Mouse (Mus musculus) kidney, embryonic 16.5 days (tissue): ENCODE results near the gene Nap1l5. TPM values are rescaled to one million over a fixed set of nuclear protein-coding genes. Genes with fewer than 3 reads are reported as not detected.
A peak's percentile ranks its signal among the peaks of the same experiment; 100 is the strongest.

Source experiments
- ATAC-seq: fragments of 200-750 bp; cut with Nextera tagmentation; 2 replicates; pipeline ENCODE4 v1.8.0; 2017; ENCODE audit warnings: moderate TSS enrichment; ENCODE audit not compliant: low FRiP score, low TSS enrichment
- H3K27ac ChIP-seq: fragments of 300-500 bp; sonication (generic); 2 replicates; pipeline ENCODE4 v1.5.1; 2014; ENCODE audit warnings: low read length
- H3K27me3 ChIP-seq: fragments of 300-500 bp; sonication (generic); 2 replicates; pipeline ENCODE4 v1.6.1; 2014; ENCODE audit warnings: low read length, control low read depth, mixed read lengths; ENCODE audit not compliant: insufficient read depth
- H3K36me3 ChIP-seq: fragments of 300-500 bp; sonication (generic); 2 replicates; pipeline ENCODE4 v1.6.1; 2014; ENCODE audit warnings: low read length, control low read depth, mixed read lengths; ENCODE audit not compliant: insufficient read depth
- H3K4me1 ChIP-seq: fragments of 300-500 bp; sonication (generic); 2 replicates; pipeline ENCODE4 v1.6.1; 2014; ENCODE audit warnings: low read length, control low read depth, mixed read lengths; ENCODE audit not compliant: insufficient read depth
- H3K4me2 ChIP-seq: fragments of 300-500 bp; sonication (generic); replicated peaks from 2 replicates; pipeline ENCODE4 v1.6.1; 2014; ENCODE audit warnings: low read depth, low read length
- H3K4me3 ChIP-seq: fragments of 300-500 bp; sonication (generic); 2 replicates; pipeline ENCODE4 v1.5.1; 2014; ENCODE audit warnings: mild to moderate bottlenecking, low read length
- H3K9ac ChIP-seq: fragments of 300-500 bp; sonication (generic); replicated peaks from 2 replicates; pipeline ENCODE4 v1.6.1; 2014; ENCODE audit warnings: low read length
- H3K9me3 ChIP-seq: fragments of 300-500 bp; sonication (generic); 2 replicates; pipeline ENCODE4 v1.6.1; 2016; ENCODE audit warnings: low read length, control low read depth
- WGBS: fragments of 180-500 bp; shearing (Covaris S2); extraction: QIAGEN DNeasy Blood & Tissue Kit; methylation state at CpG from one replicate; pipeline ENCODE4 v1.1.7; 2014; 5-methylcytosine and 5-hydroxymethylcytosine counted together
- polyA plus RNA-seq: library from polyadenylated mRNA; unstranded; fragments of >200 nt; fragmentation: Nextera tagmentation; extraction: Ambion mirVana; gene quantifications from 2 replicates; pipeline ENCODE4 v1.2.1, GENCODE M21; 2015

Gene Nap1l5
- polyA plus RNA-seq, 1 experiment from 2014 or later: 0.85 TPM

DNA sequence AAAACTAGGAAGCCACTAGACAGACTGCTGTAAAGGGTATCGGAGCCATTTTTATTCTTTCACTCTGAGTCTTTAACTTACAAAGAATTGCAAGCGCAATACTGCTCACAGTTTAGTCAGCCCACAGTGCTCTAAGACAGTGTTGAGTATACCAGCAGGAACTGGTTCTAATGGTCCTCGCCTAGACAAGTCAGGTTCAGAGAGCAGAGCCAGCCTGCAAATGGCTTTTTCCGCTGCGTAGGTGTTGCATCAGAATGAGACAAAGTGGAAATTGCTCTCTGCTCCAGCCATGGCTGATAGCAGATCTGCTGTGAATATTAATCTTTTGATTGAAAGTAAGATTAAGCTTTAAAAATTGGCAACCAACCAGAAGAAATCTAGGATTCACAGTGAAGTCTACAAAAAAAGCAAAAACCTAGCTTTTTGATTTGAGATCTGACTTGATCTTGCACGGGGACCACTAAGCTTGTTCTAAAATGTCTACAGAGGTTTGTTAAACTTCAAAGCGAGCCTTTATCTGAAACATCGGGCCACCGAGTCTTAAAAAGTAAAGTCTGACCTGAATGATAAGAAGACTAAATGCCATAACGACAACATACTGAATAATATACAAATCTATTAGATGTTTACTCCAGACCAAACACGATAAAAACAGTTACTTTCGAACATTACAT, 25.8 kb upstream of the Nap1l5 start:
- WGBS: 82% methylated on average over 12 of the region's 12 CpGs
- Histone ChIP-seq H3K27me3 (no peaks in the 10 kb centered on the region), H3K4me3 (no peak overlapping the region), H3K9ac (no peak overlapping the region), H3K9me3 (no peaks in the 10 kb centered on the region), H3K4me1 (no peaks in the 10 kb centered on the region), H3K36me3 (no peaks in the 10 kb centered on the region), H3K27ac (no peak overlapping the region), H3K4me2 (no peak overlapping the region)
- ATAC-seq: no peak

DNA sequence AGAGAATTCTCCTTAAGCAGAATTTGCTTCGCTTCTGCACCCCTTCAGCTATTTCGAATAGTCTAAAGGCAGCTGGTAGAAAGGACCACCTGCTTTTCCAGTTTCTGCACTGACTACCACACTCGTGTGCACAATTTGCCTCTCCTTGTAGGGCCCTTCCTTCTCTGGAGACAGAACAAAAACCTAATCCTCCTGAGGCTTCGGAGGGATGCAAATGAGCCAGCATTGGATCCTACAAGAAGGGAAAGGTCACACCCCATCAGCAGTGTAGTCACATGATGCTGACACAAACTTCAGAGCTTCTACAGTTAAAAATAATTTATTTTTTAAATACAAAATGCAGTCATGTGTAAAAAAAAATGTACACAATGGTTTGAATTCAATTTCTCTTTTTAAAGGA, 24.3 kb upstream of the Nap1l5 start:
- no peak for ATAC-seq
- 80% methylated on average over 4 of the region's 4 CpGs for WGBS
- H3K27ac ChIP-seq: no peak overlapping the region
- H3K4me1 ChIP-seq: no peaks in the 10 kb centered on the region
- H3K27me3 ChIP-seq: no peaks in the 10 kb centered on the region
- H3K4me2 ChIP-seq: no peak overlapping the region
- H3K4me3 ChIP-seq: no peak overlapping the region
- H3K9ac ChIP-seq: no peak overlapping the region
- H3K9me3 ChIP-seq: no peaks in the 10 kb centered on the region
- H3K36me3 ChIP-seq: no peaks in the 10 kb centered on the region

DNA sequence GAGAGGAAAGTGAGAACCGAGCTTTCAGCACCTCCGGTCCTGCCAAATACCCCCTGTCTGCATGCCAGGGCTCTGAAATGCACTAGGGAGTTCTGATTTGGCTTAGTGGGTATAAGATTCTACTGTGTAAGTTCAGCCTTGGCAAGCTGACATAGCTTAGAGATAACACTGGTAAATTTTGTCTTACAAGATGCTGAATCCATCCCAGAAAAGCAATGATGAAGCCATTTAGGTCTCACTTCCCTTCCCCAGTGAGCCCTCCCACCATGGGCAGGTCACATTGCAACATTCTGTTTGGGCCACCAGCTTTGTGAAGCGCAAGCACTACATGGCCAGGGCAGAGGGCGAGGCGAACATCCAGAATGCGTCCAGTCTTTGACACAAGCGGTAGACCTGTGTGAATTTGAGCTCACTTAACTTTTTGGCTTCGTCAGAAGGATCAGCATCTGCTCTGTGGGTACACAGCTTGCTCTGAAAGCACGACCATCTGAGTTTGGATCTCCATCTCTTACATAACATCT, 23.1 kb upstream of the Nap1l5 start:
- no peak for ATAC-seq
- H3K4me1 ChIP-seq: no peaks in the 10 kb centered on the region
- no peak overlapping the region for H3K27ac ChIP-seq
- H3K9me3 ChIP-seq: no peaks in the 10 kb centered on the region
- H3K4me3 ChIP-seq: no peak overlapping the region
- WGBS: 83% methylated on average over 9 of the region's 9 CpGs
- H3K9ac ChIP-seq: no peak overlapping the region
- H3K36me3 ChIP-seq: no peaks in the 10 kb centered on the region
- H3K4me2 ChIP-seq: no peak overlapping the region
- H3K27me3 ChIP-seq: no peaks in the 10 kb centered on the region

DNA sequence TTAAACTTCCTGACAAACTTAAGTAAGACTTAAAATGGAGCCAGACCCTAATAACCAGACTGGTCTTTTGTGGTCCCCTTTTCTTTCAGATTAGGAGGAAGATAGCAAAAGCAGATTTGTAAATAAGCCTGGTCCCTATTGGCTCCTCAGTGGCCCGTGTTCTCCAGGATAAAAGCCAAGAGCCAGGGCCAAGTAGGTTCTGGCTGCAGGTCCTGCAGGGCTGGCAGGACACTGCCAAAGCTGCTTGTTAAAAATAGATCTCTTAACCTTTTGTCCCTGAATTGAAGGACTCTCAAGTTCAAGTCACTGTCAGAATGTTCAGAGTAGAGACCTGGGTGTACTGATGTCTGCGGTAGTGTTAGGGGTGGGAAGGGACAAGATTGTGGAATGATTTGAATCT, 21.0 kb upstream of the Nap1l5 start:
- Histone ChIP-seq H3K27ac (no peak overlapping the region), H3K9ac (no peak overlapping the region), H3K4me1 (no peaks in the 10 kb centered on the region), H3K4me2 (no peak overlapping the region), H3K36me3 (no peaks in the 10 kb centered on the region), H3K9me3 (no peaks in the 10 kb centered on the region), H3K4me3 (no peak overlapping the region), H3K27me3 (no peaks in the 10 kb centered on the region)
- 65% methylated on average over 2 of the region's 2 CpGs for WGBS
- ATAC-seq: no peak

DNA sequence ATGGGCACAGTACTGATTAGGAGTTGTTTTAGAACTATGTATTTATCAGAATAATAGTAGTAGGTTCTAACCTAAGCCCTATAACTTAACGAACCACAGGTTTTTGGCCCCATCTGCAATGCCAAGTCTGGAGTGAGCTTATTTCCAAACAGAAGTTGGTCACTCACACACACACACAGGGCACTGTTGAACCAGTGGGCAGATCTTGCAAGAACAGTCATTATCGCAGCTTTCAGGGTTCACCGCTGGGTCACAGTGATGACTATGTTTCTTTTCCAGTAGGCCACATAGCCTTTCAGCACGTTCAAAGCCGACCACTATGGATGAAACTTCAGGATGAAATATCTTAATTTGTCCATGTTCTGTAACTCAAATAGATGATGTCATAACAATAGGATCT, 15.6 kb upstream of the Nap1l5 start:
- Histone ChIP-seq H3K27me3 (no peaks in the 10 kb centered on the region), H3K36me3 (peaks cover 6% of the 10 kb centered on the region; the same call in 1 of the 2 replicates), H3K9ac (no peak overlapping the region), H3K4me2 (no peak overlapping the region), H3K9me3 (no peaks in the 10 kb centered on the region), H3K27ac (no peak overlapping the region), H3K4me3 (no peak overlapping the region), H3K4me1 (no peaks in the 10 kb centered on the region)
- WGBS: 74% methylated on average over 5 of the region's 5 CpGs
- ATAC-seq: no peak

DNA sequence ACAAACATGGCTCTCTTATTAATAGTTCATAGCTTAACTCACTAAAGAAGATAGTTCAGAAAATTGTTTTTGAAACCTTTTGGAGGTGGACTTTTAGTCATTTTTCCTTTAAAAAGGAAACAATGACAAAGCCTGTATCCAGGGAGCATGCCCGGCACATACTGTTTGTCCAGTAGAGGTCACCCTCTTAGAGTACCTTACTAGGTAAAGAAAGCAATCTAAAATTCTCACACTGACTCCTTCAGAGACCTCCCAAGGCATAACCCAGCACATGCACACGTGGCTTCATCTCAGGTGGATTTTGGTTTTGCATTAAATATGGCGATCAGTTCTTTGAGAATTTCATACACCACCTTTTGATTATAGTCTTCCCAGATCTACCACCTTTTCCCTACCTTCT, 14.7 kb upstream of the Nap1l5 start:
- Histone ChIP-seq H3K27me3 (no peaks in the 10 kb centered on the region), H3K27ac (no peak overlapping the region), H3K4me3 (no peak overlapping the region), H3K4me1 (no peaks in the 10 kb centered on the region), H3K9me3 (no peaks in the 10 kb centered on the region), H3K9ac (no peak overlapping the region), H3K4me2 (no peak overlapping the region), H3K36me3 (peaks cover 6% of the 10 kb centered on the region; the same call in 1 of the 2 replicates)
- 38% methylated on average over 3 of the region's 3 CpGs for WGBS
- peak; percentile 63; the same call in 1 of the 2 replicates for ATAC-seq

DNA sequence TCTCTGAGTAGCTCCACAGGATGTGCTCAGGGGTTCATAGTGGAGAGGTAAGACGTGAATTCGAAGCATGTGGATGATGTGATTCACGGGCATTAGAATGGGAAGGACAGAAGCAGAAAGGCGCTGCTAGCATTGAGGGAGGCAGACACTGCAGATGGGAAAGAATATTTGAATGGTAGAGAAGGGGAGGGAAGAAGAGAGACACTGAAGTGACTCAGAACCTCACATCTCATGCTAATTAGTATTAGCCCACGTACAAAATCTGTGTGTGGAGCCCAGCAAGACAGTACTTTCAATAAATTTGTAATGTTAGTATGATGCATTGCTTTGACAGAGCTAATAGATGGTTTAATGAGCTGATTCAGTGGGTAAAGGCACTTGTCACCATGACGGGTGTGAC, 13.9 kb upstream of the Nap1l5 start:
- H3K4me3 ChIP-seq: no peak overlapping the region
- no peaks in the 10 kb centered on the region for H3K9me3 ChIP-seq
- H3K27me3 ChIP-seq: no peaks in the 10 kb centered on the region
- ATAC-seq: no peak
- no peak overlapping the region for H3K9ac ChIP-seq
- 76% methylated on average over 6 of the region's 6 CpGs for WGBS
- H3K4me1 ChIP-seq: no peaks in the 10 kb centered on the region
- no peak overlapping the region for H3K27ac ChIP-seq
- H3K36me3 ChIP-seq: peaks cover 6% of the 10 kb centered on the region; the same call in 1 of the 2 replicates
- no peak overlapping the region for H3K4me2 ChIP-seq

DNA sequence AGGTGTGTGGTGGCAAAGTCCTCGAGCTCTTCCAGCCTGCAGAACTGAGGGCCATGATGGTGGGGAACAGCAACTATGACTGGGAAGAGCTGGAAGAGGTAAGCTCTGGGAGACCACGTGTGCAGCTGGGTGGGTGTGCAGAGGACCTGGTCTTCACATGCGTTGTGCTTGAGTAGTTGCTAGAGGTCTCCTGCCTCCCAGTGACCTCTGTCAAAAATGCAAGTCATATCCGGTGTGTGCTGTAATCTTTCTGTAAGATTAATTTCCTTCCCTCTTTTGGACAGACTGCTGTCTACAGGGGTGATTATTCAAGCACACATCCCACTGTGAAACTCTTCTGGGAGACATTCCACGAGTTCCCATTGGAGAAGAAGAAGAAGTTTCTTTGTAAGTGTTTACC, 9.6 kb upstream of the Nap1l5 start:
- WGBS: 68% methylated on average over 5 of the region's 5 CpGs
- no peak for ATAC-seq
- H3K27me3 ChIP-seq: no peaks in the 10 kb centered on the region

DNA sequence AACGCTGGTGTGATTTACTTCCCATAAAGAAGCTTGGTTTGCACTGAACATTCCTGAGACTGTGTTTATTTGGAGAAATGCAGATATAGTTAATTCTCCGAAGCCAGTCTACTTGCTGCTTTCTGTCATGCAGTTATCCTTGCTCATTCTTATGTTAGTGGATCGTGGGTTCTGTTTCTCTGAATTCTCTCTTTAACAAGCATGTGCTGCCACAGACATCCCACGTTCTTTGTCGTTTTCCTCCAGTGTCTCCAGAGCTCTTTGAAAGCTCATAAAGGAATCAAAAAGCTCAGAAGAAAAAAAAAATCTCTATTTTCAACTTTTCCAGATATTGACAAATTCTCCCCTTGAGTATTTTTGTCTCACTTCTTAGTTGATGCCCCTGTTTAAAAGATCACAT, 7.1 kb upstream of the Nap1l5 start:
- Histone ChIP-seq H3K9ac (no peak overlapping the region), H3K9me3 (no peaks in the 10 kb centered on the region), H3K4me2 (no peak overlapping the region), H3K36me3 (peaks cover 2% of the 10 kb centered on the region; the same call in 1 of the 2 replicates), H3K27ac (0 out of 2 replicates have a peak overlapping the region, but pooled peaks have one; percentile 14), H3K4me3 (no peak overlapping the region), H3K4me1 (no peaks in the 10 kb centered on the region), H3K27me3 (no peaks in the 10 kb centered on the region)
- 68% methylated on average over 5 of the region's 5 CpGs for WGBS
- no peak; the same call in 1 of the 2 replicates for ATAC-seq

More for the DNA sequence above, 9.6 kb upstream of the Nap1l5 start:
- no peak overlapping the region for H3K4me2 ChIP-seq
- no peak overlapping the region for H3K9ac ChIP-seq
- H3K36me3 ChIP-seq: peaks cover 6% of the 10 kb centered on the region; the same call in 1 of the 2 replicates
- H3K9me3 ChIP-seq: no peaks in the 10 kb centered on the region
- no peak overlapping the region for H3K4me3 ChIP-seq
- no peak overlapping the region for H3K27ac ChIP-seq
- H3K4me1 ChIP-seq: no peaks in the 10 kb centered on the region

DNA sequence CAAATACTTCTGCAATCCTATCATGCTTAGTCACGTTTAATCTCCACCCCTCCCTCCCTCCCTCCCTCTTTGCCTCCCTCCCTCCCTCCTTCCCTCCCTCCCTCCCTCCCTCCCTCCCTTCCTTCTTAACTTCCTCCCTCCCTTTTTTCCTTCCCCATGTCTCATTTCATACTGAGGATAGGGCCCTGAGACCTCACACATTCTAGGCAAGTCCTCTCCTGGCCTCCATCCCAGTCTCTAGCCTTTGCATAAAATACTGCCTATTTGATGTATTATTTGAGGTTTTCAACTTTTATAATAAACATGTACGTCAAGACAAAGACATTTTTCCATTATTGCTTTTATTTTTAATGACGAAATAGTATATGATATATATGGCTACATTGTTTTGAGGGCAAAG, 6.7 kb upstream of the Nap1l5 start:
- no peaks in the 10 kb centered on the region for H3K9me3 ChIP-seq
- no peak overlapping the region for H3K4me3 ChIP-seq
- H3K4me1 ChIP-seq: no peaks in the 10 kb centered on the region
- peak; percentile 79; the same call in 1 of the 2 replicates for ATAC-seq
- WGBS: 61% methylated on average over 3 of the region's 3 CpGs
- no peak overlapping the region for H3K4me2 ChIP-seq
- H3K36me3 ChIP-seq: no peaks in the 10 kb centered on the region
- no peak overlapping the region for H3K9ac ChIP-seq
- H3K27ac ChIP-seq: no peak overlapping the region
- no peaks in the 10 kb centered on the region for H3K27me3 ChIP-seq
